Mouse (Mus musculus) heart, postnatal 4 days (tissue): ENCODE measurements around the gene Kcnv2. TPM values are rescaled to one million over a fixed set of nuclear protein-coding genes. Genes with fewer than 3 reads are reported as not detected.

Experiments
- DNase-seq: peaks from one replicate; pipeline ENCODE4 v3.0.0; 2021
- total RNA-seq, 2 experiments: library from RNA; stranded (reverse); gene quantifications; 2 replicates each; pipeline ENCODE4 v1.2.3; 2021

Gene Kcnv2
- total RNA-seq, 2 experiments from 2014 or later = 0.09 TPM; not detected in 1

GRCm38 (mm10) chr19:27366113-27366746 is 43.8 kb downstream of the Kcnv2 start:
- DNase-seq = no peak

GRCm38 (mm10) chr19:27369461-27370135 is 47.2 kb downstream of the Kcnv2 start:
- DNase-seq = no peak

GRCm38 (mm10) chr19:27370174-27370573 is 47.8 kb downstream of the Kcnv2 start:
- no peak for DNase-seq

- no peak for DNase-seq
Observed at GRCm38 (mm10) chr19:27370784-27371183, 48.4 kb downstream of the Kcnv2 start.

GRCm38 (mm10) chr19:27379712-27380401 is 57.5 kb downstream of the Kcnv2 start:
- no peak for DNase-seq

GRCm38 (mm10) chr19:27382131-27382530 is 59.7 kb downstream of the Kcnv2 start:
- no peak for DNase-seq

GRCm38 (mm10) chr19:27383266-27383665 is 60.9 kb downstream of the Kcnv2 start:
- no peak for DNase-seq

GRCm38 (mm10) chr19:27385304-27385703 is 62.9 kb downstream of the Kcnv2 start:
- DNase-seq = no peak

Other genes starting within 250 kb of the Kcnv2 start
- 100 to 1,000 TPM; 117 to 122 TPM for gene Vldlr, start 106.1 kb upstream of the Kcnv2 start, total RNA-seq
- 10 to 100 TPM; 40.1 to 45.0 TPM for gene Pum3, start 107.2 kb downstream of the Kcnv2 start, total RNA-seq